Comparison of ENCODE assay signal across 11 mouse cellular contexts in the genomic region with DNA sequence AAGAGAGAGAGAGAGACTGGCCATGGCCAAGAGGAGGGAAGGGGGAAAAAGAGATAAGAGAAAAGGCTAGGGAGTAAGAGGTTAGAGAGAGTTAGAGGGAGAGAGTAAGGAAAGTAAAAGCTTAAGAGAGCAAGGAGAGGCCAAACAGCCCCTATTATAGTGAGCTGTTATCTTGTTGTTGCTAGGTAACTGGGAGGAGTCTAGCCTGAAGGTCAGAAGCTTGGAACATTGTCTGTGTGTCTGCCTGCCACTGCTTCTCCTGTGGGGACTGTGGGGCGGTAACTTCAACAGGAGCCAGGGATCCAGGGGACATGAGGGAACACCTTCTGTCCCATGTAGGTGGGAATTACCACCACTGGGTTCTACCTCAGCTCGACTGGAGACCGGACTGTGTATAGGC.
DNase-seq lines count a peak whose midpoint lies in the region; ATAC-seq lines count a peak whose summit lies in the region.
"Had no signal": no experiment of that assay in that cellular context is flagged by ENCODE, and none has a peak within 500 bp of the region (broad histone marks: within the 10 kb centered on the region; RNA-seq: fewer than 3 reads in every experiment).

No protein-coding gene starts in this region.

- peaks cover 27% of the 10 kb centered on the region for H3K4me1 ChIP-seq in heart, embryonic 12.5 days (replicated peaks)
- peaks cover 12% of the 10 kb centered on the region for H3K4me1 ChIP-seq in heart, embryonic 15.5 days (replicated peaks)
- H3K4me1 ChIP-seq in liver, embryonic 15.5 days (replicated peaks) = peaks cover 15% of the 10 kb centered on the region

- H3K4me3 ChIP-seq in heart, embryonic 12.5 days = no peak overlapping the region
- no peak overlapping the region for H3K4me3 ChIP-seq in heart, embryonic 15.5 days
- H3K4me3 ChIP-seq in liver, embryonic 15.5 days (replicated peaks) = no peak overlapping the region

- peak overlapping the region; percentile 46 for H3K4me2 ChIP-seq in heart, embryonic 12.5 days
- peak overlapping the region; percentile 17; the same call in 1 of the 2 replicates for H3K4me2 ChIP-seq in heart, embryonic 15.5 days
- H3K4me2 ChIP-seq in liver, embryonic 15.5 days = peak overlapping the region; percentile 34; the same call in 1 of the 2 replicates
- H3K4me2 ChIP-seq: hindbrain, embryonic 14.5 days; midbrain, embryonic 11.5 days had no signal

- peaks cover 5% of the 10 kb centered on the region; the same call in 1 of the 2 replicates for H3K36me3 ChIP-seq in heart, embryonic 12.5 days
- peaks cover 5% of the 10 kb centered on the region; the same call in 1 of the 2 replicates for H3K36me3 ChIP-seq in heart, embryonic 15.5 days
- H3K36me3 ChIP-seq in liver, embryonic 15.5 days (replicated peaks) = 0 out of 2 replicates have a peak, but pooled peaks cover 3% of the 10 kb centered on the region

- H3K27ac ChIP-seq in heart, embryonic 12.5 days (ENCODE audit: poor library complexity, severe bottlenecking) = peak overlapping the region; percentile 83
- peak overlapping the region; percentile 62 for H3K27ac ChIP-seq in heart, embryonic 15.5 days
- no peak overlapping the region for H3K27ac ChIP-seq in liver, embryonic 15.5 days (replicated peaks)
- H3K27ac ChIP-seq: hindbrain, embryonic 14.5 days had no signal

- peak; percentile 80 for ATAC-seq in heart, embryonic 12.5 days (ENCODE audit: insufficient number of reproducible peaks, low FRiP score)
- ATAC-seq in heart, embryonic 15.5 days (replicated peaks; ENCODE audit: insufficient number of reproducible peaks, insufficient read depth, low FRiP score, low read depth) = 0 out of 2 replicates have a peak, but pooled peaks have one; percentile 50
- peak; percentile 51; the same call in 1 of the 2 replicates for ATAC-seq in liver, embryonic 15.5 days (ENCODE audit: insufficient read depth)

- H3K9me3 ChIP-seq in heart, embryonic 12.5 days (replicated peaks) = no peaks in the 10 kb centered on the region
- H3K9me3 ChIP-seq in heart, embryonic 15.5 days (replicated peaks) = no peaks in the 10 kb centered on the region
- no peaks in the 10 kb centered on the region for H3K9me3 ChIP-seq in liver, embryonic 15.5 days (replicated peaks)

- 52% methylated on average over 3 of the region's 3 CpGs for WGBS in heart, embryonic 12.5 days
- WGBS in heart, embryonic 15.5 days = 56% methylated on average over 3 of the region's 3 CpGs
- 33% methylated on average over 3 of the region's 3 CpGs for WGBS in liver, embryonic 15.5 days (ENCODE audit: insufficient replicate concordance)

- H3K9ac ChIP-seq in heart, embryonic 12.5 days = no peak overlapping the region
- H3K9ac ChIP-seq in heart, embryonic 15.5 days = no peak overlapping the region
- no peak overlapping the region for H3K9ac ChIP-seq in liver, embryonic 15.5 days
- H3K9ac ChIP-seq: hindbrain, embryonic 14.5 days had no signal

- no peaks in the 10 kb centered on the region for H3K27me3 ChIP-seq in heart, embryonic 12.5 days (replicated peaks)
- H3K27me3 ChIP-seq in heart, embryonic 15.5 days = no peaks in the 10 kb centered on the region
- no peaks in the 10 kb centered on the region for H3K27me3 ChIP-seq in liver, embryonic 15.5 days

- DNase-seq in heart, postnatal 25 days (ENCODE audit: low spot score) = no peak
- peak; percentile 55 for DNase-seq in R1 (ENCODE audit: low read depth, low spot score)
- DNase-seq in thymus, postnatal 0 days (ENCODE audit: low spot score) = no peak
- DNase-seq in ovary, postnatal 36 days (ENCODE audit: low spot score) = no peak
- DNase-seq: lung, adult 2 months; thymus, postnatal 25 days had no signal

- intact Hi-C loops in heart, postnatal 25 days (cut with DNase I) = no loop called here
